Mouse (Mus musculus) hematopoietic stem cell, adult 5-6 weeks (primary cell): Measurements from ENCODE around the gene Lipc. TPM values are rescaled to one million over a fixed set of nuclear protein-coding genes. Genes with fewer than 3 reads are reported as not detected.

Experiments
- total RNA-seq: library from RNA; stranded (forward); fragments of 172-1452, 232-1000 nt; gene quantifications from 2 replicates; pipeline ENCODE4 v1.2.3, GENCODE M21; 2017

Lipc gene
- total RNA-seq, 1 experiment from 2014 or later, result 0.55 TPM

Other genes with a start within 250 kb of the Lipc start
- gene Aqp9, start 216.5 kb upstream of the Lipc start, total RNA-seq, result 24.3 and 25.1 TPM in 2 replicates